ENCODE assay signal across 18 mouse cellular contexts in genomic region chr11:81492351-81492750, GRCm38 (mm10).
DNase-seq lines count a peak whose midpoint lies in the region; ATAC-seq and TF ChIP-seq lines count a peak whose summit lies in the region.
"Had no signal": no experiment of that assay in that cellular context is flagged by ENCODE, and none has a peak within 500 bp of the region (broad histone marks: within the 10 kb centered on the region; RNA-seq: fewer than 3 reads in every experiment).

No protein-coding gene starts in this region.

- TF ChIP-seq CTCF in olfactory bulb, adult 2 months (IDR thresholded peaks at IDR 0.05; ENCODE audit: insufficient read depth, low read depth, low read length) = no peak
- TF ChIP-seq CTCF in thymus, adult 2 months (IDR thresholded peaks at IDR 0.05; ENCODE audit: borderline replicate concordance, control insufficient read depth, extremely low read depth, insufficient read depth, low read length, poor library complexity) = no peak

- H3K27ac ChIP-seq in forebrain, embryonic 16.5 days (ENCODE audit: low read length) = no peak overlapping the region
- no peak overlapping the region for H3K27ac ChIP-seq in forebrain, embryonic 13.5 days
- peak overlapping the region; percentile 9; the same call in 1 of the 2 replicates for H3K27ac ChIP-seq in midbrain, embryonic 16.5 days (ENCODE audit: low read length)
- H3K27ac ChIP-seq in midbrain, embryonic 13.5 days = no peak overlapping the region
- H3K27ac ChIP-seq in olfactory bulb, adult 2 months (ENCODE audit: insufficient read depth, low read depth, low read length) = peak overlapping the region; percentile 49; the same call in 1 of the 2 replicates
- H3K27ac ChIP-seq in thymus, adult 2 months (ENCODE audit: control insufficient read depth, insufficient read depth, low read length) = no peak overlapping the region
- H3K27ac ChIP-seq: hindbrain, embryonic 12.5 days; liver, embryonic 12.5 days; midbrain, embryonic 10.5 days; stomach, embryonic 15.5 days had no signal

- no peaks in the 10 kb centered on the region for H3K27me3 ChIP-seq in forebrain, embryonic 16.5 days (replicated peaks; ENCODE audit: control insufficient read depth, insufficient read depth, low read length)
- H3K27me3 ChIP-seq in forebrain, embryonic 13.5 days = no peaks in the 10 kb centered on the region
- no peaks in the 10 kb centered on the region for H3K27me3 ChIP-seq in midbrain, embryonic 16.5 days (ENCODE audit: control insufficient read depth, insufficient read depth, low read depth, low read length)
- no peaks in the 10 kb centered on the region for H3K27me3 ChIP-seq in midbrain, embryonic 13.5 days
- no peaks in the 10 kb centered on the region for H3K27me3 ChIP-seq in thymus, adult 2 months (ENCODE audit: control insufficient read depth, insufficient read depth, low read length)
- H3K27me3 ChIP-seq: liver, embryonic 12.5 days; stomach, embryonic 15.5 days had no signal

- no peak overlapping the region for H3K4me3 ChIP-seq in forebrain, embryonic 16.5 days (replicated peaks; ENCODE audit: low read length)
- no peak overlapping the region for H3K4me3 ChIP-seq in forebrain, embryonic 13.5 days
- H3K4me3 ChIP-seq in midbrain, embryonic 16.5 days (ENCODE audit: low read depth, low read length) = no peak overlapping the region
- no peak overlapping the region for H3K4me3 ChIP-seq in midbrain, embryonic 13.5 days (replicated peaks)
- no peak overlapping the region for H3K4me3 ChIP-seq in olfactory bulb, adult 2 months (ENCODE audit: insufficient read depth, low read depth, low read length)
- no peak overlapping the region for H3K4me3 ChIP-seq in thymus, adult 2 months (ENCODE audit: control insufficient read depth, insufficient read depth, low read length)
- H3K4me3 ChIP-seq: hindbrain, embryonic 12.5 days; liver, embryonic 12.5 days; midbrain, embryonic 10.5 days; stomach, embryonic 15.5 days had no signal

- no peak overlapping the region for H3K4me2 ChIP-seq in forebrain, embryonic 16.5 days (ENCODE audit: low read length)
- no peak overlapping the region for H3K4me2 ChIP-seq in forebrain, embryonic 13.5 days
- H3K4me2 ChIP-seq in midbrain, embryonic 16.5 days (ENCODE audit: low read length) = no peak overlapping the region
- no peak overlapping the region for H3K4me2 ChIP-seq in midbrain, embryonic 13.5 days (replicated peaks)
- H3K4me2 ChIP-seq: hindbrain, embryonic 12.5 days; liver, embryonic 12.5 days; lung, embryonic 14.5 days; stomach, embryonic 15.5 days had no signal

- ATAC-seq in forebrain, embryonic 16.5 days = 0 out of 2 replicates have a peak, but pooled peaks have one; percentile 39
- no peak for ATAC-seq in forebrain, embryonic 13.5 days
- ATAC-seq in midbrain, embryonic 16.5 days = no peak
- ATAC-seq in midbrain, embryonic 13.5 days = no peak
- ATAC-seq: inflammation-experienced regulatory T-cells, adult 6 months; liver, embryonic 12.5 days had no signal

- no peaks in the 10 kb centered on the region for H3K9me3 ChIP-seq in forebrain, embryonic 16.5 days (ENCODE audit: control insufficient read depth, low read length)
- H3K9me3 ChIP-seq in forebrain, embryonic 13.5 days (replicated peaks) = no peaks in the 10 kb centered on the region
- no peaks in the 10 kb centered on the region for H3K9me3 ChIP-seq in midbrain, embryonic 16.5 days (replicated peaks; ENCODE audit: control insufficient read depth, low read length, poor library complexity, severe bottlenecking)
- H3K9me3 ChIP-seq in midbrain, embryonic 13.5 days = no peaks in the 10 kb centered on the region
- H3K9me3 ChIP-seq: hindbrain, embryonic 12.5 days; liver, embryonic 12.5 days; midbrain, embryonic 10.5 days; stomach, embryonic 15.5 days had no signal

- WGBS in forebrain, embryonic 16.5 days = 45% methylated on average over 5 of the region's 5 CpGs
- 72% methylated on average over 5 of the region's 5 CpGs for WGBS in forebrain, embryonic 13.5 days
- WGBS in midbrain, embryonic 16.5 days = 81% methylated on average over 5 of the region's 5 CpGs
- 85% methylated on average over 5 of the region's 5 CpGs for WGBS in midbrain, embryonic 13.5 days
- WGBS in olfactory bulb, adult 2 months = 26% methylated on average over 5 of the region's 5 CpGs
- 84% methylated on average over 5 of the region's 5 CpGs for WGBS in thymus, adult 2 months

- no peak for TF ChIP-seq POLR2A in olfactory bulb, adult 2 months (IDR thresholded peaks at IDR 0.05; ENCODE audit: insufficient read depth, low read depth, low read length)
- TF ChIP-seq POLR2A in thymus, adult 2 months (IDR thresholded peaks at IDR 0.05; ENCODE audit: control insufficient read depth, extremely low read depth, insufficient read depth, low read length, poor library complexity) = no peak

- H3K9ac ChIP-seq in forebrain, embryonic 16.5 days (replicated peaks; ENCODE audit: low read depth, low read length) = no peak overlapping the region
- H3K9ac ChIP-seq in forebrain, embryonic 13.5 days = no peak overlapping the region
- no peak overlapping the region for H3K9ac ChIP-seq in midbrain, embryonic 16.5 days (ENCODE audit: low read depth, low read length)
- H3K9ac ChIP-seq in midbrain, embryonic 13.5 days (replicated peaks) = no peak overlapping the region
- H3K9ac ChIP-seq: hindbrain, embryonic 12.5 days; liver, embryonic 12.5 days; lung, embryonic 14.5 days; stomach, embryonic 15.5 days had no signal

- peaks cover 23% of the 10 kb centered on the region for H3K4me1 ChIP-seq in forebrain, embryonic 16.5 days (replicated peaks; ENCODE audit: control insufficient read depth, insufficient read depth, low read length)
- H3K4me1 ChIP-seq in forebrain, embryonic 13.5 days = peaks cover 19% of the 10 kb centered on the region
- H3K4me1 ChIP-seq in midbrain, embryonic 16.5 days (ENCODE audit: control insufficient read depth, insufficient read depth, low read length) = peaks cover 13% of the 10 kb centered on the region
- peaks cover 11% of the 10 kb centered on the region for H3K4me1 ChIP-seq in midbrain, embryonic 13.5 days (replicated peaks)
- H3K4me1 ChIP-seq in olfactory bulb, adult 2 months (ENCODE audit: control insufficient read depth, insufficient read depth, low read length) = peaks cover 9% of the 10 kb centered on the region
- H3K4me1 ChIP-seq in thymus, adult 2 months (replicated peaks; ENCODE audit: control insufficient read depth, insufficient read depth, low read length) = no peaks in the 10 kb centered on the region
- H3K4me1 ChIP-seq: liver, embryonic 12.5 days; stomach, embryonic 15.5 days had no signal

- no peaks in the 10 kb centered on the region for H3K36me3 ChIP-seq in forebrain, embryonic 16.5 days (ENCODE audit: control insufficient read depth, insufficient read depth)
- no peaks in the 10 kb centered on the region for H3K36me3 ChIP-seq in forebrain, embryonic 13.5 days (ENCODE audit: poor library complexity, severe bottlenecking)
- no peaks in the 10 kb centered on the region for H3K36me3 ChIP-seq in midbrain, embryonic 16.5 days (ENCODE audit: control insufficient read depth, insufficient read depth, low read length)
- no peaks in the 10 kb centered on the region for H3K36me3 ChIP-seq in midbrain, embryonic 13.5 days
- no peaks in the 10 kb centered on the region for H3K36me3 ChIP-seq in thymus, adult 2 months (ENCODE audit: control insufficient read depth, insufficient read depth, low read length)
- H3K36me3 ChIP-seq: hindbrain, embryonic 12.5 days; liver, embryonic 12.5 days; midbrain, embryonic 10.5 days; stomach, embryonic 15.5 days had no signal

- DNase-seq in urinary bladder, adult 2 months (ENCODE audit: low spot score) = no peak
- DNase-seq in cerebellum, adult 8-10 months = no peak
- no peak for DNase-seq in thymus, adult 2 months
- DNase-seq: cerebellum, postnatal 14 days; kidney, adult 8-10 months; kidney, postnatal 36 days; lung, embryonic 14.5 days; lung, postnatal 4 days had no signal

Comparison
In these comparisons a context has a peak if more than half of its experiments do, and no peak if none do; other contexts are left out.
1. H3K27ac ChIP-seq: peak in midbrain, embryonic 16.5 days (single experiment) and olfactory bulb, adult 2 months (single experiment); none in forebrain, embryonic 16.5 days (single experiment), forebrain, embryonic 13.5 days (single experiment), midbrain, embryonic 13.5 days (single experiment) and thymus, adult 2 months (single experiment).